Mouse (Mus musculus) megakaryocyte, embryonic 14.5 days (primary cell): ENCODE measurements around the gene Ppm1n. TPM values are rescaled to one million over a fixed set of nuclear protein-coding genes. Genes with fewer than 3 reads are reported as not detected.

Experiments used
- H3K27me3 ChIP-seq: replicated peaks from 2 replicates; pipeline ENCODE3; 2012; ENCODE audit warnings: inconsistent platforms
- H3K36me3 ChIP-seq: replicated peaks from 2 replicates; pipeline ENCODE3; 2012; ENCODE audit warnings: low read length, inconsistent platforms, mixed read lengths
- H3K4me1 ChIP-seq: 2 replicates; pipeline ENCODE4 v1.6.1; 2012; ENCODE audit warnings: inconsistent platforms
- H3K4me3 ChIP-seq: replicated peaks from 2 replicates; pipeline ENCODE3; 2012; ENCODE audit warnings: moderate library complexity, mild to moderate bottlenecking, inconsistent platforms
- H3K9me3 ChIP-seq: 2 replicates; pipeline ENCODE4 v1.6.1; 2012; ENCODE audit warnings: inconsistent platforms
- FLI1 ChIP-seq: IDR thresholded peaks from 2 replicates; pipeline ENCODE4 v1.6.1; 2012; ENCODE audit warnings: low read length, inconsistent platforms, mixed read lengths
- GATA1 ChIP-seq: IDR thresholded peaks from 3 replicates; pipeline ENCODE4 v1.6.1; 2012; ENCODE audit warnings: mixed read lengths, low read length, inconsistent platforms, borderline replicate concordance
- polyA plus RNA-seq: library from polyadenylated mRNA; stranded (reverse); fragments of >175 nt; gene quantifications from 2 replicates; pipeline ENCODE4 v1.2.3, GENCODE M21; 2012; ENCODE audit warnings: low replicate concordance; ENCODE audit not compliant: insufficient read depth

Ppm1n gene
- polyA plus RNA-seq, 1 experiment: not detected

DNA sequence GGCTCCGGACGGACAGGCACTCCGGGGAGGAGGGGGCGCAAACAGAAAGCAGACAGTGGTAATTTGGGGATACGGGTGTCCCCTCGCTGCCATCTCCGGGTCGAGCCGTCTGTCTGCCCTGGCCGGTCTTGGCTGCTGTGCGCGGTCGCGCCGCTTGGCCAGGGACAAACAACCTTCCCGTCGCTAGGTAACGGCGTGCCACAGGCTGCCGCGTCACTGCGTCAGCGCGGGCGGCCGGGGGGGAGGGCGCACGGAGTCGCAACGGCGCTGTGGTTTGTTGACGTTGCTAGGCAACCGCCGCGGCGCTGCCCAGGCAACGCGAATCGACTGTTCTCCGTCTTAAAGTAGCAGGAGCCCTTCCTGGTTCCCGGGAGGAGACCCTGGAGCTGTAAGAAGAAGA, 40.0 kb upstream of the Ppm1n start:
- no peaks in the 10 kb centered on the region for H3K36me3 ChIP-seq
- peaks cover 83% of the 10 kb centered on the region for H3K4me1 ChIP-seq
- TF ChIP-seq FLI1 (no peak), GATA1 (no peak)
- no peaks in the 10 kb centered on the region for H3K9me3 ChIP-seq
- H3K27me3 ChIP-seq: peaks cover 59% of the 10 kb centered on the region
- peak overlapping the region; percentile 92 for H3K4me3 ChIP-seq

DNA sequence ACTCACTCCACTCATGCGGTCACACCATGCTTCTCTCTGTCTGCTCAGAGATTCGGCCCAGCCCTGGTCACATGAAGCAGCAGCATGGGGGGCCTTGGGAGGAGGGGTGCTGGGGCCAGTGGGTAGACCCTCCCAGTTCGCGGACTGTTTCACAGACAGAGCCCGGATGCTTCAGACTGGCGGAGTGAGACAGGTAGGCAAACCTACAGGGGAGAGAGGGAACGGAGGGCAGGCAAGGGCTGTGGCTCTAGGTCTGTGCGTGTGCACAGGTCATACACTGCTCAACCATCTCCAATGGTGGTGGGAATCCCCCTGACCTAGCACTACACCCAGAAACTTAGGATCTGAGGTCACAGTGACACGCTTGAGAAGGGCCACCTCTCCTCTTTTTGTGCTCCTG, 39.6 kb upstream of the Ppm1n start:
- Histone ChIP-seq H3K4me3 (peak overlapping the region; percentile 92), H3K4me1 (peaks cover 81% of the 10 kb centered on the region), H3K27me3 (peaks cover 61% of the 10 kb centered on the region), H3K9me3 (no peaks in the 10 kb centered on the region), H3K36me3 (no peaks in the 10 kb centered on the region)
- TF ChIP-seq FLI1 (no peak), GATA1 (no peak)

DNA sequence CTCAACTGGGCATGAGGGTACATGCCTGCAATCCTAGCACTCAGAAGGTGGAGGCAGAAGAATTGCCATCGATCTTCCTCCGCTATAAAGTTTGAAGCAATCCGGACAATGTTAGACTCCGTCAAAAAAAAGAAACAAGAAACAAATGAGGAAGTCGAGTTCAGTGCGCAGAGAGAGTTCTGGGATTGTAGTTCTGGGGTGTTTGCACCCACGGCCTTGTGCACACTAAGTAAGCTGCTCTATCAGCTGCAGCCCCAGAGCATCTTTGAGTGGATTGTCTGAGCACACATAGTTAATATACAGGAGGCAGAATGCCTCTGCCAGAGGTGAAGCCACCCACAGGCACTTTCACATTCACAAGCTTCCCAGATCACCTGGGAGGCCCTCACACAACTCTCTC, 38.8 kb upstream of the Ppm1n start:
- TF ChIP-seq GATA1: no peak
- TF ChIP-seq FLI1: no peak
- peaks cover 61% of the 10 kb centered on the region for H3K27me3 ChIP-seq
- H3K4me1 ChIP-seq: peaks cover 78% of the 10 kb centered on the region
- no peaks in the 10 kb centered on the region for H3K36me3 ChIP-seq
- H3K9me3 ChIP-seq: no peaks in the 10 kb centered on the region
- H3K4me3 ChIP-seq: peak overlapping the region; percentile 47

DNA sequence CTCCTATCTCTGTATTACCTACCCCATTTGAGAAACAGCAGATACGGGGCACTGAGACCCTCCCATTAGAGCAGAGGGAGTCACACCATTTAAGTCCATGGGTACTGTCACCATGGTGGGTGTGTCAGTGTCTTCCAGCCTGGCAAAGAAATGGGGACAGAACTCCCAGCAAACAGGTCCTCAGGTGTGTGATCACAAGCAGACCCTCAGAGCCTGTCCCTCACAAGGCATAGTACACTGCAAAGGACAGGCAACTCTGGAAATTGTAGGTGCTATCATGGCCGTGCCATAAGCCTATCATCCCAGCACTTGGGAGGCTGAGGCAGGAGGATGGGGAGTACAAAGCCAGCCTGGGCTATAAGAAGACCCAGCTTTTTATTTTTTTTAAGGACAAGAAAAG, 38.3 kb upstream of the Ppm1n start:
- H3K9me3 ChIP-seq: no peaks in the 10 kb centered on the region
- TF ChIP-seq FLI1 (no peak), GATA1 (no peak)
- no peak overlapping the region for H3K4me3 ChIP-seq
- H3K36me3 ChIP-seq: no peaks in the 10 kb centered on the region
- peaks cover 64% of the 10 kb centered on the region for H3K27me3 ChIP-seq
- H3K4me1 ChIP-seq: peaks cover 80% of the 10 kb centered on the region

DNA sequence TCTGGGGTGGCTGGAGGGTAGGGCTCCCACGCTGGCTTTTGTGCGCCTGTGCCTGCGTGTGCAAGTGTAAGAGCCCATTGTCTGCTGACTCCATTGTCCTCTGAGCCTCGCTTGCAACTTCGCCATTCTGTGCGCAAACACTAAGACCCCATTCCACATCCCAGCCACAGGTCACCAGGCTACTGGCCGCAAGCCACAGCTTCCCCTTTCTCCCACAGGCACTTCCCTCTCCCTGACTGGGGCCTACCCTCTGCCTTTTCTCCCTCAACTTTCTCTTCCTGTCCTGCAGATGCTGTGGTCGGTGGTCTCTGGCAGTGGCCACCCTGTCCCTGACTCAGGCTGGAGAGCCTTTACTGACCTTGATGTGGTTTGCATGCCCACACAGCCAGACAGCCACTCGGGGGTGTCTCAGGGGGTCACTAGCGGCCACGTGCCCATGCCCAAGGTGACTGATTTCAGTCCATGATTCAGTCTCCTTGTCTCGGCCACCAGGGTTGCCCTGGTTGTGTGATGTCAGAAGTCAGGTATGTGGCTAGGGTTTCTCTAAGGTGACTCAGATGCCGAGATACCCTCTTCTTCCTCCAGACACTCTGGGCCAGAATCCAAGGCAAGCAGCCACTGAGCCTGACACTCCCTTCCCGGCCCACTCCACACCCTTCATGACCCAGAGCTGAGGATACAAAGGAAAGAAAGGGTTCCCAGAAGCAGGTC, 36.7 kb upstream of the Ppm1n start:
- Histone ChIP-seq H3K4me1 (peaks cover 76% of the 10 kb centered on the region), H3K27me3 (peaks cover 68% of the 10 kb centered on the region), H3K36me3 (no peaks in the 10 kb centered on the region), H3K9me3 (peaks cover 6% of the 10 kb centered on the region), H3K4me3 (peak overlapping the region; percentile 80)
- TF ChIP-seq GATA1 (no peak), FLI1 (no peak)

DNA sequence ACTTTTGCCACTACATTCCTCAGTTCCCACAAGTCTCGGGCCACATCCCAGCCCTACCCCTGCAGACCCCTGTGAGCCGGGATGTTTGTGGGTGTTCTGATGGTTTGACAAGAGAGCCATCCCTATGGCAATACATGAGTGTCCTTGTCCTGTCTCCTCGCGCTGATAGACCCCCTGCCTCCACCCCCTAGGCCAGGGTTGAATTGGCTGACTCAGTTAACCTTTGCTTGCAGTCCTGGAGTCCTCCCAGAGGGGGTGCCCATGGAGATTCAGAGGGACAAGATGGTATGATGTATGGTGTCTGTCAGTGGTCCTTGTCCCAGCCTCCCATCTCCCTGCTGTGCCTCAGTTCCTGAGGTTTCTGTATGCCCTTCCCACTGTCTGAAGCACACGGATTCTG, 34.2 kb upstream of the Ppm1n start:
- peaks cover 63% of the 10 kb centered on the region for H3K4me1 ChIP-seq
- peaks cover 6% of the 10 kb centered on the region for H3K9me3 ChIP-seq
- peaks cover 60% of the 10 kb centered on the region for H3K27me3 ChIP-seq
- no peaks in the 10 kb centered on the region for H3K36me3 ChIP-seq
- TF ChIP-seq GATA1 (no peak), FLI1 (no peak)
- H3K4me3 ChIP-seq: no peak overlapping the region

DNA sequence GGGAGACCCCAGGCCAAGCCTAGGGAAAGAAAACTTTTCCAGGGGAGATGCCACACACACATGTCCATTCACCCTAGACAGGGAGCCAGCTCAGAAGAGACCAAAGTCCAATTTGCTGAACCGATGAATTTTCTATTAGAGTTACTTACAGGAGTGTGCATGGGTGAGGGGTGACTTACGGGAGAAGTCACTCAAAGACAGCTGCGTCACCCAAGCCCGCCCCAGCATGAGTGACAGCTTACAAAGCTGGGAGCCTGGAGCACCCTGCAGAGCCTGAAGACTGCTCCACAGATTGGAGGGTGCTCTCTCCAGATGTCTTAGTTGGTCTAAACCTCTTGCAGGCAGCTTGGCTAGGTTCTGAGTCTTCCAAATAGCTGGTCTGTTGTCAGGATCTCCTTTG, 32.1 kb upstream of the Ppm1n start:
- Histone ChIP-seq H3K27me3 (peaks cover 47% of the 10 kb centered on the region), H3K9me3 (peaks cover 6% of the 10 kb centered on the region), H3K4me3 (no peak overlapping the region), H3K4me1 (peaks cover 61% of the 10 kb centered on the region), H3K36me3 (no peaks in the 10 kb centered on the region)
- TF ChIP-seq GATA1: no peak
- TF ChIP-seq FLI1: no peak

DNA sequence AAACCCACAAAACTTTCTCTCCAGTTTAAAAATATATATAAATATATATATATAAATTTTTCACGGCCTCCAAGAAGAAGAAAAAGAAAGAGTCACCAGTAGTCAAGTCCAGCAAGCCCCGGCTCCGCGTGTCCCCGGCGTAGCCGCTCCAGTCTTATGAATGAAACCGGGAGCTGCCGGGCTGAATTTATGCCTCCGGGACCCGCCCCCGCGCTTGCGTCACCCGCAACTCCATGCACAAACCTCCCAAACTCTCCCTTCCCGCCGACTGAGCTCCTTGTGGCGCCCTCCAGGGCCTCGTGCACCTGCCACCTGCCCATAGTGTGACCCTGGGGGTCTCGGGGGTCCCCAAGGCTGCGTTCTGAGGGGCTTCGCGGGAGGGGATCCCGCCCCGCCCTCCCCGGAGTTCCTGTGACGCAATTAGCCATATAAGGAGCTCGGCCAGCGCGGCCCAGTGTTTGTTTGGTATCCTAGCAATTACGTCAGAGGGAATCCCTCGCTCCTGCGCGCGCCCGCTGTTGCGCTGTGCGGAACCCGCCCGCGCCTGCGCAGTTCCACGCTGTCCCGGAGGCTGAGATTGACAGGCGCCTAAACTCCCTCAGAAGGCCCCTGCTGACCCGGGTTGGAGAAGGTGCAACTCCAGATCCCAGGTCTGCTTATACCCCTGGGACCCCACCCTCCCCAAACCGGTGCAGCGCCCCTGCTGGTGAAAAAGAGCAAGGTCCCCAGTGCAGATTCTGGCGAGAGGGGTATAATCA, 30.2 kb upstream of the Ppm1n start, which contains the start of gene Fosb:
Fosb (minus strand) TSS at position 168 of the 758 bp plus-strand sequence.
- H3K4me3 ChIP-seq: peak within 1 kb of the TSS; percentile 91
- H3K4me1 ChIP-seq: peaks cover 63% of the 10 kb centered on the region
- no peaks in the 10 kb centered on the region for H3K36me3 ChIP-seq
- H3K9me3 ChIP-seq: peaks cover 6% of the 10 kb centered on the region
- no peak for TF ChIP-seq GATA1
- no peak for TF ChIP-seq FLI1
- H3K27me3 ChIP-seq: peaks cover 47% of the 10 kb centered on the region

DNA sequence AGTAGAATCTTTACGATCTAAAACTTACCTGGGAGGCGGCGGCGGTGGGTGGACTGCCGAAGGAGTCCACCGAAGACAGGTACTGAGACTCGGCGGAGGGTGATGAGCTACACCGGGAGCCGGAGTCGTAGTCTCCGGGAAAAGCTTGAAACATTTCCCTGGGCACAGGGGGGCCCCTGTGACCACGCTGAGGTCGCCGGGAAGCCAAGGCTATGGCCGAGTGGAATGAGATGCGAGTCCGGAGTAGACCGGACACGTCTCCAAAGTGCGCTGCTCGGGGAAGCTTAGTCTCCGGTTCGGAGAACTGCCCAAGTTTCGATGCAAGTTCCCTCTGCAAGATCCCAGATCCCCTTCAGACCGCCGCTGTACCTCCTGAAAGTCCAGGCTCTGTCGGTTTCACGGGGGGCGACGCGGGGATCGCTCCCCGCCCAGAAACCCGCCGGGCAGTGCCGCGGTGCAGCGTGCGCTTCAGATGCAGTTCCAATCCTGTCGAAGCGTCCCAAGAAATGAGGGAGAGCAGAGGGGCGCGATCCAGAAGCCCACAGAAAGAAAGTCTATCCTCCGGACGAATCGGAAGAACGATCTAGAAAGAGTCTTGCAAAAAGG, 29.5 kb upstream of the Ppm1n start:
- TF ChIP-seq FLI1: no peak
- TF ChIP-seq GATA1: no peak
- Histone ChIP-seq H3K4me3 (peak overlapping the region; percentile 91), H3K4me1 (peaks cover 70% of the 10 kb centered on the region), H3K27me3 (peaks cover 47% of the 10 kb centered on the region), H3K9me3 (peaks cover 6% of the 10 kb centered on the region), H3K36me3 (no peaks in the 10 kb centered on the region)
